Mouse (Mus musculus) kidney, postnatal 0 days (tissue): ENCODE measurements around the gene Gm12666. TPM values are rescaled to one million over a fixed set of nuclear protein-coding genes. Genes with fewer than 3 reads are reported as not detected.
"Not testable (repeated sequence)": the region's sequence is repeated elsewhere in the genome, so short reads cannot be mapped to it uniquely, and the experiment has no call there.

Experiments
- ATAC-seq: fragments of 200-750 bp; cut with Nextera tagmentation; replicated peaks from 2 replicates; pipeline ENCODE4 v1.8.0; 2017; ENCODE audit warnings: low read depth, moderate number of reproducible peaks, moderate TSS enrichment, moderate library complexity; ENCODE audit not compliant: low FRiP score
- DNase-seq: peaks from one replicate; pipeline ENCODE4 v3.0.0-alpha.2; 2016; ENCODE audit warnings: low spot score
- H3K27ac ChIP-seq: fragments of 300-500 bp; sonication (generic); 2 replicates; pipeline ENCODE4 v1.5.1; 2014; ENCODE audit warnings: mild to moderate bottlenecking
- H3K27me3 ChIP-seq: fragments of 300-500 bp; sonication (generic); 2 replicates; pipeline ENCODE4 v1.6.1; 2014; ENCODE audit warnings: low read length, mixed read lengths; ENCODE audit not compliant: insufficient read depth
- H3K36me3 ChIP-seq: fragments of 300-500 bp; sonication (generic); 2 replicates; pipeline ENCODE4 v1.6.1; 2014; ENCODE audit warnings: low read length, mixed read lengths; ENCODE audit not compliant: insufficient read depth
- H3K4me1 ChIP-seq: fragments of 300-500 bp; sonication (generic); replicated peaks from 2 replicates; pipeline ENCODE4 v1.6.1; 2014; ENCODE audit warnings: antibody characterized with exemption, low read length, mixed read lengths; ENCODE audit not compliant: insufficient read depth
- H3K4me2 ChIP-seq: fragments of 300-500 bp; sonication (generic); 2 replicates; pipeline ENCODE4 v1.6.1; 2014; ENCODE audit warnings: mild to moderate bottlenecking, low read length, moderate library complexity, mixed read lengths
- H3K4me3 ChIP-seq: fragments of 300-500 bp; sonication (generic); replicated peaks from 2 replicates; pipeline ENCODE4 v1.5.1; 2014; ENCODE audit warnings: low read depth, low read length
- H3K9ac ChIP-seq: fragments of 300-500 bp; sonication (generic); 2 replicates; pipeline ENCODE4 v1.6.1; 2014; ENCODE audit warnings: low read depth, low read length
- H3K9me3 ChIP-seq: fragments of 300-500 bp; sonication (generic); replicated peaks from 2 replicates; pipeline ENCODE4 v1.6.1; 2016; ENCODE audit warnings: low read length, inconsistent platforms, mixed read lengths
- CTCF ChIP-seq: IDR thresholded peaks from 2 replicates; pipeline ENCODE4 v1.5.1; 2016; ENCODE audit warnings: antibody characterized with exemption, low read depth, mild to moderate bottlenecking, moderate library complexity
- WGBS: fragments of 180-500 bp; shearing (Covaris S2); extraction: QIAGEN DNeasy Blood & Tissue Kit; methylation state at CpG from one replicate; pipeline ENCODE4 v1.1.7; 2014; 5-methylcytosine and 5-hydroxymethylcytosine counted together
- polyA plus RNA-seq: library from polyadenylated mRNA; unstranded; fragments of >200 nt; fragmentation: Nextera tagmentation; extraction: Ambion mirVana; gene quantifications from 2 replicates; pipeline ENCODE4 v1.2.1, GENCODE M21; 2015

The Gm12666 gene
- polyA plus RNA-seq = not detected in 2 replicates

DNA sequence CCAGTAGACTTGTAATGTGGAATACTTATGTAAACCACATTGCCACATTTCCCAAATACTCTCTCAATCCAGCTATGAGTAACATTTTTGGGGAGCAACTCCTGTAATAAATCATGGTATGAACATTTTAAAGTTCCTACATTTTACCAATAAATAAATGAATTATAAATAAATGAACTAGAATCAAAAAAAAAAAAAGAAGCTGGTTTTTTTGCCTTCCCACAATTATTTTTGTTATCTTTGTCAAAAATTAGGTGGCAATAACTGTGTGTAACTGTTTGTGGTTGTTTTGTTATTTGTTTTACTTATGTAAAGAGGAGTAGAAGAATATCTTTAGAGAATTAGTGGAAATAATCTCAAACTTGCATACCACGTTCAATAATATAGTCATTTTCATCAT is at the start of gene Gm12666:
Gene Gm12666, minus strand, starts transcription at position 101 of the 400 bp plus-strand sequence.
- H3K36me3 ChIP-seq, H3K4me3 ChIP-seq, H3K4me2 ChIP-seq, H3K9ac ChIP-seq, H3K9me3 ChIP-seq, H3K27ac ChIP-seq, H3K4me1 ChIP-seq, ATAC-seq, DNase-seq, H3K27me3 ChIP-seq: not testable (repeated sequence)
- WGBS = 83% methylated on average over 1 of the region's 1 CpGs

DNA sequence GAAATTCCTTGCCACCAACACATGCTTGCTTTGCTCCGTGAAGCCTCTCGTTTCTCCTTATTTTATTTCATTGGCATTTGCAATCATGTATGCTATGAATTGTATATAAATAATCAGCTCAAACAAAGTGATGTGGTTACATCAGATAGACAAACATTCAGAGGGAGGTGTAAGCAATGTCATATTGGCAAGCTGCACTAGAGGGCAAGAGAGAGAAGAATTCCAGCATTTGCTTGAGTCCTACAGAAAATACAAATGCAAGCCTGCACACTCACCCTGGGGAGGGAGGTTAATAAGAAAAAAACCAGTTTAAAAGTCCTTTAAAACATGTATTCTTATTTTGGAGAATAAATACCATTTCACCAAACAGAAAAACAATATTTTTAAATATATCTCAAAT is 34.8 kb upstream of the Gm12666 start:
- Histone ChIP-seq H3K36me3 (no peaks in the 10 kb centered on the region), H3K27me3 (no peaks in the 10 kb centered on the region), H3K27ac (no peak overlapping the region), H3K9ac (no peak overlapping the region), H3K9me3 (no peaks in the 10 kb centered on the region), H3K4me1 (no peaks in the 10 kb centered on the region), H3K4me2 (no peak overlapping the region), H3K4me3 (no peak overlapping the region)
- TF ChIP-seq CTCF = peak; percentile 24; the same call in 1 of the 2 replicates
- DNase-seq (peak; percentile 1), ATAC-seq (no peak)
- WGBS = 82% methylated on average over 2 of the region's 2 CpGs

DNA sequence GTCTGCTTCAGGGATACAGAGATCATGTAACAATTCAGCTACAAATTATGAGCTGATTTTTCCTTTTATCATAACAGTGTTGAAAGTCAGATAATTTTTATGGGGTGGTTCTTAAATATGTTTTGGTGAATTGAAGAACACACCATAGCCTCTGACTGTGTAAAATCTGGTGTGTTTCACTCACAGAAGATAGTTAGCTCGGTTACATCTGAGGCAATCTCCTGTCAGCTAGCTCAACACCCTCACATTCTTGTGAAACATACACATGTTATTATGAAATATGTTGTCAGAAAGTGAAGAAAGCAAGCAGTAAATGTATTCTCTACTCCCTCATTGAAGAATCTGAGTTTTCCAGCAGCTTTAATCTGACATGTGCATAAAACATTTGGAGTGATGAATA is 24.7 kb upstream of the Gm12666 start:
- 65% methylated on average over 1 of the region's 1 CpGs for WGBS
- Histone ChIP-seq H3K4me3 (no peak overlapping the region), H3K9ac (no peak overlapping the region), H3K4me1 (no peaks in the 10 kb centered on the region), H3K27ac (no peak overlapping the region), H3K4me2 (no peak overlapping the region), H3K27me3 (no peaks in the 10 kb centered on the region), H3K9me3 (no peaks in the 10 kb centered on the region), H3K36me3 (no peaks in the 10 kb centered on the region)
- DNase-seq (no peak), ATAC-seq (no peak)
- TF ChIP-seq CTCF = no peak

DNA sequence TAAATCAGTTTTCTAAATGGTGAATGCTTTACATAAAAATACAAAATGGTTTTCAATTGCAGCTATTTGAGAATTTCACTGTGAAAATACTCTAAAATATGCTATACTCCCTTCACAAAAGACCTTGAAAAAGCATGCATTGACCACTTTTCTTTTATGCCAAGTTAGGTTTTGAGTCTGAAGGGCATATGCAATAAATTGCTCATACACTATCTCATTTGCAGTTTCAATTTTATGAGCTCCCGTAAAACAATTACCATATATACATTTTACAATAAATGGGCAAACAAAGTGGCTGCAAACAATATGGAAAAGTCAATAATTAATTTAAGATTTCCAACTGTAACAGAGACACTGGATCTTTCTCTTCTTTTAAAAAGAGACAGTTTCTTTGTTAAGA is 38.9 kb downstream of the Gm12666 start:
- H3K4me3 ChIP-seq = no peak overlapping the region
- TF ChIP-seq CTCF = no peak
- DNase-seq = no peak
- H3K27me3 ChIP-seq = no peaks in the 10 kb centered on the region
- WGBS = 85% methylated on average over 1 of the region's 1 CpGs
- H3K4me1 ChIP-seq = no peaks in the 10 kb centered on the region
- H3K36me3 ChIP-seq = no peaks in the 10 kb centered on the region
- H3K9ac ChIP-seq = no peak overlapping the region
- no peak for ATAC-seq
- no peaks in the 10 kb centered on the region for H3K9me3 ChIP-seq
- H3K4me2 ChIP-seq = no peak overlapping the region
- no peak overlapping the region for H3K27ac ChIP-seq

DNA sequence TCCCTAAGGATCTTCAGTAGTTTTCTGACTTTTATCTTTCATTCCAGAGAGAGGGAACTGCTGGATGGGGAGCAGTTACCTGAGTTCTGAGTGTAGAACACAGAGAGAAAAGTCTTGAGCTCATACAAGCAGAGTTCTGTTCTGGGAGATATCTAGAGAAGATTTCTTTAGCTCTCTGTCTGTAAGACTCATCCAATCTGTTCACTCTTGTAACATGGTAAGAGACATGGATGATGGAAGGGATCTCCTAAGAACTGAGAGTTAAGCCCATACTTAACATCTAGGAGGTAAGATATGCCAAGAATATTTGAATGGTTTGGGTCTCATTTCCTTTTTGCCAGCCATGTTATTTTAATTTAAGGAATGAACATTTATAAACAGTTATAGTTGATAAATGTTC is 44.4 kb downstream of the Gm12666 start, which contains the start of gene Izumo3:
Gene Izumo3, minus strand, starts transcription at position 101 of the 400 bp plus-strand sequence.
- no peaks in the 10 kb centered on the region for H3K4me1 ChIP-seq
- no peaks in the 10 kb centered on the region for H3K36me3 ChIP-seq
- ATAC-seq = no peak
- H3K4me2 ChIP-seq = no peak within 1 kb of the TSS
- no peak within 1 kb of the TSS for H3K4me3 ChIP-seq
- no peaks in the 10 kb centered on the region for H3K27me3 ChIP-seq
- no peak within 1 kb of the TSS for H3K9ac ChIP-seq
- H3K9me3 ChIP-seq = no peaks in the 10 kb centered on the region
- no peak within 1 kb of the TSS for H3K27ac ChIP-seq
- DNase-seq = no peak
- TF ChIP-seq CTCF = no peak

Other genes with a start within 250 kb of the Gm12666 start
- gene Izumo3, start 44.5 kb downstream of the Gm12666 start, polyA plus RNA-seq = not detected in 2 replicates